Mouse (Mus musculus) heart, postnatal 0 days (tissue): Measurements from ENCODE around the gene Zer1. TPM values are rescaled to one million over a fixed set of nuclear protein-coding genes. Genes with fewer than 3 reads are reported as not detected.

Experiments used
- ATAC-seq: fragments of 200-750 bp; cut with Nextera tagmentation; 2 replicates; pipeline ENCODE4 v1.8.0; 2017; ENCODE audit warnings: low read depth, moderate number of reproducible peaks, moderate library complexity; ENCODE audit not compliant: insufficient read depth
- DNase-seq: peaks from one replicate; pipeline ENCODE4 v3.0.0-alpha.2; 2016; ENCODE audit warnings: low spot score
- H3K27ac ChIP-seq: fragments of 300-500 bp; sonication (generic); 2 replicates; pipeline ENCODE4 v1.5.1; 2014; ENCODE audit warnings: low read depth, mild to moderate bottlenecking
- H3K27me3 ChIP-seq: fragments of 300-500 bp; sonication (generic); 2 replicates; pipeline ENCODE4 v1.6.1; 2014; ENCODE audit warnings: low read length, mixed read lengths; ENCODE audit not compliant: control insufficient read depth, insufficient read depth
- H3K36me3 ChIP-seq: fragments of 300-500 bp; sonication (generic); replicated peaks from 2 replicates; pipeline ENCODE4 v1.6.1; 2014; ENCODE audit warnings: low read length, mixed read lengths; ENCODE audit not compliant: control insufficient read depth, insufficient read depth
- H3K4me1 ChIP-seq: fragments of 300-500 bp; sonication (generic); 2 replicates; pipeline ENCODE4 v1.6.1; 2014; ENCODE audit warnings: antibody characterized with exemption; ENCODE audit not compliant: control insufficient read depth, insufficient read depth
- H3K4me2 ChIP-seq: fragments of 300-500 bp; sonication (generic); 2 replicates; pipeline ENCODE4 v1.6.1; 2014; ENCODE audit warnings: low read depth, mild to moderate bottlenecking, low read length, moderate library complexity
- H3K4me3 ChIP-seq: fragments of 300-500 bp; sonication (generic); 2 replicates; pipeline ENCODE4 v1.5.1; 2014; ENCODE audit warnings: low read depth, low read length
- H3K9ac ChIP-seq: fragments of 300-500 bp; sonication (generic); replicated peaks from 2 replicates; pipeline ENCODE4 v1.6.1; 2014; ENCODE audit warnings: low read depth, low read length, mixed read lengths
- H3K9me3 ChIP-seq: fragments of 300-500 bp; sonication (generic); replicated peaks from 2 replicates; pipeline ENCODE4 v1.6.1; 2016; ENCODE audit warnings: low read length; ENCODE audit not compliant: control insufficient read depth
- CTCF ChIP-seq: IDR thresholded peaks from 2 replicates; pipeline ENCODE4 v1.5.1; 2016; ENCODE audit warnings: antibody characterized with exemption, control low read depth, low read depth
- EP300 ChIP-seq: IDR thresholded peaks from 2 replicates; pipeline ENCODE4 v1.6.1; 2016; ENCODE audit warnings: antibody characterized with exemption, low read depth
- WGBS: fragments of 180-500 bp; shearing (Covaris S2); extraction: QIAGEN DNeasy Blood & Tissue Kit; methylation state at CpG from one replicate; pipeline ENCODE4 v1.1.7; 2014; 5-methylcytosine and 5-hydroxymethylcytosine counted together
- polyA plus RNA-seq: library from polyadenylated mRNA; unstranded; fragments of >200 nt; fragmentation: Nextera tagmentation; extraction: Ambion mirVana; gene quantifications from 2 replicates; pipeline ENCODE4 v1.2.1, GENCODE M21; 2015
- total RNA-seq: library from RNA; depleted of rRNA; stranded (reverse); fragments of >200 nt; gene quantifications from 2 replicates; pipeline ENCODE4 v1.2.3, GENCODE M21; 2014; ENCODE audit warnings: low replicate concordance; rRNA removed

Zer1 gene
- 31.2 and 32.4 TPM in 2 replicates for total RNA-seq
- 3.7 and 4.1 TPM in 2 replicates for polyA plus RNA-seq

DNA sequence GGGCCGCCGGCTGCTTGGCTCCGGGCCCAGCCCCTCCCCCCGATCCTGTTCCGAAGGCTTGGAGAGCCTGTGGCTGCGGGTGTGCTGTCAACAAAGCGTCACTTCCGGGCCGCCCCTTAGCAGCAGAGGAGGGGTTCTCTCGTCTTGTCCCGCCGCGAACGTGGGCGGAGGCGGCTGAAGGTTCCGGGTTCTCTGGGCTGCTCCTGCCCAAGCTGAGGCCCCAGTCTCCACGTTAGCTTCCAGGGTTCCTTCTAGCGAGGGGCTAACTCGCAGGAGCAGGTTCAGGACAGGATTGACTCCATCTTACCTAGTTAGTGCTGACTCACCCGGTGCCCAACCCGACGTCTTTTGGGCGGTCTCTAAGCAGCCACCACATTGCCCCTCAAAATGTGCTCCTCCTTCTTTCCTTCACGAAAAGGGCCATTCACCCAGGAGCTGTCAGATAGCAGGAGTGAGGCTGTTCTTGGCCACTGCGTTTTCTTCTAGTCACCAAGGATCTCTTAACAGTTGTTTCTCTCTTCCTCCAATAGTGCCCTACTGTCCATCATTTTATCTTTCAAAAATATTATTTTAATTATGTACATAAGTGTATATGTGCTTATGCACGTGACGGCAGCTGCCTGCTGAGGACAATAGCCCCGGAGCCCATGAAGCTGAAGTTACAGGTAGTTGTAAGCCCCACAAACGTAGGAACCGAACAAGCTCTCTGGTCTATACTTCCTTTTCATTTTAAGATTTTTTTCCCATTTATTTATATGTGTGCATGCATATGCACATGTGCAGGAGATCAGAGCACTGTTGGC, at the start of gene Zer1:
Gene Zer1, minus strand, starts transcription at position 114 of the 803 bp plus-strand sequence.
- WGBS = 8% methylated on average over 30 of the region's 31 CpGs
- no peaks in the 10 kb centered on the region for H3K9me3 ChIP-seq
- peak within 1 kb of the TSS; percentile 84 for H3K9ac ChIP-seq
- peak within 1 kb of the TSS; percentile 95 for H3K4me2 ChIP-seq
- H3K27ac ChIP-seq = peak within 1 kb of the TSS; percentile 85
- no peaks in the 10 kb centered on the region for H3K27me3 ChIP-seq
- H3K4me1 ChIP-seq = peaks cover 8% of the 10 kb centered on the region
- H3K4me3 ChIP-seq = peak within 1 kb of the TSS; percentile 81
- ATAC-seq = peak; percentile 97
- TF ChIP-seq CTCF = no peak
- peak; percentile 30; the same call in 1 of the 2 replicates for TF ChIP-seq EP300
- H3K36me3 ChIP-seq = no peaks in the 10 kb centered on the region
- peak; percentile 92 for DNase-seq

GRCm38 (mm10) chr2:30173541-30174240, 49.3 kb upstream of the Zer1 start:
- Histone ChIP-seq H3K9me3 (no peaks in the 10 kb centered on the region), H3K27ac (no peak overlapping the region), H3K4me2 (no peak overlapping the region), H3K27me3 (no peaks in the 10 kb centered on the region), H3K9ac (no peak overlapping the region), H3K36me3 (peaks cover 43% of the 10 kb centered on the region), H3K4me3 (no peak overlapping the region), H3K4me1 (peaks cover 14% of the 10 kb centered on the region)
- no peak for TF ChIP-seq CTCF
- no peak for TF ChIP-seq EP300
- 90% methylated on average over 20 of the region's 20 CpGs for WGBS
- no peak for DNase-seq
- no peak for ATAC-seq

DNA sequence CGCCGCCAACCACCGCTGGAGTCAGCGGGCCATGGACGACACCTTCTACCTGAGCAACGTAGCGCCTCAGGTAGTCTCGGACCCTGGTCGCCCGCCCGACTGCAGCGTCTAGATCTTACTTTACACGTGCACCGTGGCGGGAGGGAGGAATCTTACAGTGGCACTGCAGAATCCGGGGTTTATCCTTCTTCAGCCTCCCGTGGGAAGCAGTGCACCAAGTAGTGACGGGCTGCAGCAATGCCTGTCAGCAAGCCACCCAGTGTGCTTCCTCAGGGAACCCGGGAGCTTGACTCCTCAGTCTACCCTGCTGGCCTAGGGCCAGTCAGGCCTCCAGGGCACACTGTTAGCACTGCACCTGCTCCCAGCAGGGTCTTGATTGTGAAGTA, 47.6 kb upstream of the Zer1 start:
- peak overlapping the region; percentile 78 for H3K4me2 ChIP-seq
- peak overlapping the region; percentile 97 for H3K27ac ChIP-seq
- peaks cover 7% of the 10 kb centered on the region for H3K4me1 ChIP-seq
- H3K9me3 ChIP-seq = peaks cover under 1% of the 10 kb centered on the region; the same call in 1 of the 2 replicates
- peak overlapping the region; percentile 70 for H3K9ac ChIP-seq
- peaks cover 43% of the 10 kb centered on the region for H3K36me3 ChIP-seq
- DNase-seq (no peak), ATAC-seq (no peak)
- H3K27me3 ChIP-seq = no peaks in the 10 kb centered on the region
- peak overlapping the region; percentile 71 for H3K4me3 ChIP-seq
- WGBS = 0% methylated on average over 19 of the region's 19 CpGs
- TF ChIP-seq CTCF (no peak), EP300 (no peak; the same call in 1 of the 2 replicates)

DNA sequence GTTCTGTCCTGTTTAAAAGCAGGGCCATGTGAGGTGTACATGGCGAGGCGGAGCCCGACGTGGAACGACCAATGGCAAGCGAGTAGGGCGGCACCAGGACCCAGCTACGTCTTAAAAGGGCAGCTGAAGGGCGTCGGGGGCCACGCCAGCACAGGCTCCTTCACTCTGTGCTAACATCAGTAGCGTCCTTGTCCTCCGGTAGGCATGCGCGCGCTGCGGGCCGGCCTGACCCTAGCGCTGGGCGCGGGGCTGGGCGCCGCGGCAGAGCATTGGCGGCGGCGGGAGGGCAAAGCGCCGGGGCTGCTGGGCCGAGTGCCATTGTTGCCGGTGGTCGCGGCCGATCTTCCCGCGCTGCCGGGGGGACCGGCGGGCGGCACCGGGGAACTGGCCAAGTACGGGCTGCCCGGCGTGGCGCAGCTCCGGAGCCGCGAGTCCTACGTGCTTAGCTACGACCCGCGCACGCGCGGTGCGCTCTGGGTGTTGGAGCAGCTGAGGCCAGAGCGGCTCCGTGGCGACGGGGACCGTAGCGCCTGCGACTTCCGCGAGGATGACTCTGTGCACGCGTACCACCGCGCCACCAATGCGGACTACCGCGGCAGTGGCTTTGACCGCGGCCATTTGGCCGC, 47.1 kb upstream of the Zer1 start, which contains the start of gene Endog:
Gene Endog, plus strand, starts transcription at position 123 of the 626 bp plus-strand sequence.
- H3K4me1 ChIP-seq = peaks cover 7% of the 10 kb centered on the region
- H3K27me3 ChIP-seq = no peaks in the 10 kb centered on the region
- DNase-seq (peak; percentile 91), ATAC-seq (peak; percentile 98)
- H3K4me2 ChIP-seq = peak within 1 kb of the TSS; percentile 78
- under 1% methylated on average over 65 of the region's 75 CpGs for WGBS
- peaks cover 38% of the 10 kb centered on the region for H3K36me3 ChIP-seq
- peak within 1 kb of the TSS; percentile 70 for H3K9ac ChIP-seq
- H3K4me3 ChIP-seq = peak within 1 kb of the TSS; percentile 71
- H3K9me3 ChIP-seq = peaks cover 6% of the 10 kb centered on the region
- TF ChIP-seq EP300 (no peak), CTCF (no peak)
- peak within 1 kb of the TSS; percentile 97 for H3K27ac ChIP-seq

DNA sequence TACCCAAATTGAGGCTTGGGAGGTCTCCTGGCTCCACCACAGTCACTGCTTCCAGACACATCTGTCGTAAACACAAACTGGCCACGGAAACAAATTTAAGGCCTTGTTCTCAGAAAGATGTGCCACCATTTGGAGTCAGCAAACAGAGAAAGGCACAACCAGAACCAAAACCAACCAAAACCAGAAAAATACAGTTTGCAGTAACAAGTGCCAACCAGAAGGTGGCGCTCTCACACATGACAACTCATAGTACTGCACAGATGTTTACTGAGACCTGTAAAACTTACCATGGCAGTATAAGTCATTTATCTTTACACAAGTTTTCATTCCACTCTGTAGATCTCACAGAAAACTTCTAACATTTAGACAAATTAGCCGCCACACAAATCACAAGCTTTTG, 42.3 kb upstream of the Zer1 start:
- Histone ChIP-seq H3K36me3 (no peaks in the 10 kb centered on the region), H3K27ac (no peak overlapping the region), H3K9me3 (peaks cover 13% of the 10 kb centered on the region), H3K9ac (no peak overlapping the region), H3K27me3 (no peaks in the 10 kb centered on the region), H3K4me2 (no peak overlapping the region), H3K4me1 (no peaks in the 10 kb centered on the region; the same call in 1 of the 2 replicates), H3K4me3 (no peak overlapping the region)
- DNase-seq = no peak
- 56% methylated on average over 4 of the region's 4 CpGs for WGBS
- TF ChIP-seq EP300 = no peak
- TF ChIP-seq CTCF = 0 out of 2 replicates have a peak, but pooled peaks have one; percentile 10
- ATAC-seq = no peak
